Mouse (Mus musculus): Measurements from ENCODE around the gene Retsat.

The Retsat gene

GRCm38 (mm10) chr6:72588307-72588706, 10.0 kb upstream of the Retsat start:
- no peak for DNase-seq (ENCODE audit: low read depth, low spot score)

- DNase-seq (ENCODE audit: low read depth, low spot score): no peak
Measured at GRCm38 (mm10) chr6:72590111-72590510, 8.2 kb upstream of the Retsat start.

- no peak for DNase-seq (ENCODE audit: low read depth, low spot score)
Measured at GRCm38 (mm10) chr6:72593011-72593803, 5.1 kb upstream of the Retsat start.

GRCm38 (mm10) chr6:72593914-72594313, 4.4 kb upstream of the Retsat start:
- DNase-seq (ENCODE audit: low read depth, low spot score): no peak

- DNase-seq (ENCODE audit: low read depth, low spot score): no peak
Measured at GRCm38 (mm10) chr6:72597083-72597874, 996 bp upstream of the Retsat start.

GRCm38 (mm10) chr6:72598791-72599557, 699 bp downstream of the Retsat start:
- DNase-seq (ENCODE audit: low read depth, low spot score): no peak

GRCm38 (mm10) chr6:72600216-72600615, 1.9 kb downstream of the Retsat start:
- no peak for DNase-seq (ENCODE audit: low read depth, low spot score)

- no peak for DNase-seq (ENCODE audit: low read depth, low spot score)
Measured at GRCm38 (mm10) chr6:72600771-72601170, 2.5 kb downstream of the Retsat start.

- peak; percentile 53 for DNase-seq (ENCODE audit: low read depth, low spot score)
Measured at GRCm38 (mm10) chr6:72601732-72602131, 3.5 kb downstream of the Retsat start.

GRCm38 (mm10) chr6:72604066-72604465, 5.8 kb downstream of the Retsat start:
- DNase-seq (ENCODE audit: low read depth, low spot score): no peak

GRCm38 (mm10) chr6:72607060-72607459, 8.8 kb downstream of the Retsat start:
- no peak for DNase-seq (ENCODE audit: low read depth, low spot score)

GRCm38 (mm10) chr6:72607676-72608075, 9.4 kb downstream of the Retsat start:
- no peak for DNase-seq (ENCODE audit: low read depth, low spot score)

- no peak for DNase-seq (ENCODE audit: low read depth, low spot score)
Measured at GRCm38 (mm10) chr6:72608662-72609184, 10.4 kb downstream of the Retsat start.

- DNase-seq (ENCODE audit: low read depth, low spot score): no peak
Measured at GRCm38 (mm10) chr6:72610261-72610660, 12.0 kb downstream of the Retsat start.

GRCm38 (mm10) chr6:72615151-72615550, 16.9 kb downstream of the Retsat start:
- DNase-seq (ENCODE audit: low read depth, low spot score): no peak

GRCm38 (mm10) chr6:72615561-72616375, 17.5 kb downstream of the Retsat start:
- no peak for DNase-seq (ENCODE audit: low read depth, low spot score)

- peak; percentile 88 for DNase-seq (ENCODE audit: low read depth, low spot score)
Measured at GRCm38 (mm10) chr6:72616643-72617288, 18.5 kb downstream of the Retsat start, which contains the start of gene Tgoln1. Tgoln1 (minus strand) TSS chr6:72617000.

GRCm38 (mm10) chr6:72619734-72620532, 21.7 kb downstream of the Retsat start:
- no peak for DNase-seq (ENCODE audit: low read depth, low spot score)

- no peak for DNase-seq (ENCODE audit: low read depth, low spot score)
Measured at GRCm38 (mm10) chr6:72620920-72621319, 22.6 kb downstream of the Retsat start.

Data from embryo, embryonic 11.5 days (tissue).